Mouse (Mus musculus) small intestine, adult 2 months (tissue): ENCODE results near the gene Npr1. TPM values are rescaled to one million over a fixed set of nuclear protein-coding genes. Genes with fewer than 3 reads are reported as not detected.

Experiments
- H3K27ac ChIP-seq: fragments of 200-500 bp; 2 replicates; pipeline ENCODE4 v1.5.1; 2012; ENCODE audit warnings: low read depth, low read length, control low read depth, inconsistent platforms; ENCODE audit not compliant: insufficient read depth
- H3K27me3 ChIP-seq: fragments of 200-500 bp; 2 replicates; pipeline ENCODE4 v1.6.1; 2012; ENCODE audit warnings: mild to moderate bottlenecking, moderate library complexity, low read length, inconsistent platforms; ENCODE audit not compliant: control insufficient read depth, insufficient read depth
- H3K36me3 ChIP-seq: fragments of 200-500 bp; 2 replicates; pipeline ENCODE4 v1.6.1; 2012; ENCODE audit warnings: mild to moderate bottlenecking, low read length, control low read depth, inconsistent platforms; ENCODE audit not compliant: control insufficient read depth, insufficient read depth
- H3K4me1 ChIP-seq: fragments of 200-500 bp; 2 replicates; pipeline ENCODE4 v1.6.1; 2012; ENCODE audit warnings: low read length, inconsistent platforms, mixed read lengths; ENCODE audit not compliant: control insufficient read depth, insufficient read depth, insufficient read length
- H3K4me3 ChIP-seq: fragments of 200-500 bp; 2 replicates; pipeline ENCODE4 v1.5.1; 2012; ENCODE audit warnings: low read depth, mild to moderate bottlenecking, control low read depth, inconsistent platforms, low read length, moderate library complexity
- CTCF ChIP-seq: fragments of 200-500 bp; IDR thresholded peaks from 2 replicates; pipeline ENCODE4 v1.5.1; 2012; ENCODE audit warnings: low read depth, mild to moderate bottlenecking, control low read depth, inconsistent platforms, low read length, moderate library complexity, mixed read lengths; ENCODE audit not compliant: insufficient replicate concordance, insufficient read length; ENCODE audit errors: extremely low read depth
- POLR2A ChIP-seq: fragments of 200-500 bp; IDR thresholded peaks from 2 replicates; pipeline ENCODE4 v1.6.1; 2012; ENCODE audit warnings: low read depth, mild to moderate bottlenecking, control low read depth, inconsistent platforms, low read length, moderate library complexity
- WGBS: fragments of 180-500 bp; shearing (Covaris S2); methylation state at CpG from one replicate; pipeline ENCODE4 v1.1.7; 2018; 5-methylcytosine and 5-hydroxymethylcytosine counted together
- polyA plus RNA-seq: library from polyadenylated mRNA; depleted of rRNA; stranded (reverse); fragments of >200 nt; gene quantifications from 2 replicates; pipeline ENCODE4 v1.2.3, GENCODE M21; 2012

Gene Npr1
- polyA plus RNA-seq, 1 experiment: 5.9 TPM

GRCm38 (mm10) chr3:90495850-90496525, 30.3 kb upstream of the Npr1 start:
- no peak overlapping the region for H3K4me3 ChIP-seq
- H3K27ac ChIP-seq: no peak overlapping the region
- H3K4me1 ChIP-seq: no peaks in the 10 kb centered on the region
- TF ChIP-seq POLR2A (no peak), CTCF (no peak)
- H3K36me3 ChIP-seq: peaks cover 34% of the 10 kb centered on the region
- no peaks in the 10 kb centered on the region for H3K27me3 ChIP-seq
- 90% methylated on average over 7 of the region's 7 CpGs for WGBS

GRCm38 (mm10) chr3:90493831-90494540, 28.3 kb upstream of the Npr1 start:
- 32% methylated on average over 4 of the region's 4 CpGs for WGBS
- Histone ChIP-seq H3K27ac (peak overlapping the region; percentile 28; the same call in 1 of the 2 replicates), H3K4me3 (no peak overlapping the region), H3K36me3 (peaks cover 28% of the 10 kb centered on the region), H3K4me1 (no peaks in the 10 kb centered on the region), H3K27me3 (no peaks in the 10 kb centered on the region)
- TF ChIP-seq CTCF (no peak), POLR2A (no peak)

- no peak overlapping the region for H3K4me3 ChIP-seq
- H3K27me3 ChIP-seq: no peaks in the 10 kb centered on the region
- WGBS: 22% methylated on average over 2 of the region's 2 CpGs
- peaks cover 20% of the 10 kb centered on the region for H3K36me3 ChIP-seq
- no peaks in the 10 kb centered on the region for H3K4me1 ChIP-seq
- TF ChIP-seq POLR2A: no peak
- no peak for TF ChIP-seq CTCF
- H3K27ac ChIP-seq: no peak overlapping the region
Observed at GRCm38 (mm10) chr3:90491350-90491749, 25.7 kb upstream of the Npr1 start.

- peak within 1 kb of the TSS; percentile 85 for H3K4me3 ChIP-seq
- no peak; the same call in 1 of the 2 replicates for TF ChIP-seq POLR2A
- peak; percentile 88 for TF ChIP-seq CTCF
- no peaks in the 10 kb centered on the region for H3K27me3 ChIP-seq
- H3K27ac ChIP-seq: peak within 1 kb of the TSS; percentile 35; the same call in 1 of the 2 replicates
- H3K36me3 ChIP-seq: peaks cover 23% of the 10 kb centered on the region
- H3K4me1 ChIP-seq: no peaks in the 10 kb centered on the region
- under 1% methylated on average over 37 of the region's 37 CpGs for WGBS
Observed at GRCm38 (mm10) chr3:90490696-90491256, 25.1 kb upstream of the Npr1 start, which contains the start of gene Snapin. Gene Snapin (minus strand): TSS chr3:90491033.

- Histone ChIP-seq H3K4me3 (no peak overlapping the region), H3K4me1 (no peaks in the 10 kb centered on the region), H3K27ac (no peak overlapping the region), H3K36me3 (peaks cover 36% of the 10 kb centered on the region), H3K27me3 (no peaks in the 10 kb centered on the region)
- TF ChIP-seq CTCF: no peak
- no peak for TF ChIP-seq POLR2A
- 80% methylated on average over 6 of the region's 6 CpGs for WGBS
Observed at GRCm38 (mm10) chr3:90488576-90488975, 22.9 kb upstream of the Npr1 start.

- H3K36me3 ChIP-seq: peaks cover 48% of the 10 kb centered on the region
- TF ChIP-seq CTCF: no peak
- no peak for TF ChIP-seq POLR2A
- WGBS: 42% methylated on average over 5 of the region's 5 CpGs
- no peak overlapping the region for H3K27ac ChIP-seq
- no peaks in the 10 kb centered on the region for H3K4me1 ChIP-seq
- no peaks in the 10 kb centered on the region for H3K27me3 ChIP-seq
- no peak overlapping the region for H3K4me3 ChIP-seq
Observed at GRCm38 (mm10) chr3:90486998-90487397, 21.3 kb upstream of the Npr1 start.

GRCm38 (mm10) chr3:90475831-90476611, 10.4 kb upstream of the Npr1 start, which contains the start of gene Ilf2:
Gene Ilf2 (plus strand): TSS chr3:90476126.
- under 1% methylated on average over 45 of the region's 45 CpGs for WGBS
- TF ChIP-seq CTCF: peak; percentile 19; the same call in 1 of the 2 replicates
- peak; percentile 55; the same call in 1 of the 2 replicates for TF ChIP-seq POLR2A
- peak within 1 kb of the TSS; percentile 52; the same call in 1 of the 2 replicates for H3K27ac ChIP-seq

More at GRCm38 (mm10) chr3:90475831-90476611, 10.4 kb upstream of the Npr1 start, which contains the start of gene Ilf2:
- Histone ChIP-seq H3K4me1 (peaks cover 2% of the 10 kb centered on the region), H3K36me3 (peaks cover 4% of the 10 kb centered on the region), H3K4me3 (peak within 1 kb of the TSS; percentile 97), H3K27me3 (no peaks in the 10 kb centered on the region)
